Mouse (Mus musculus) lung, postnatal 14 days (tissue): Measurements from ENCODE around the gene Gas2l2.

Experiments used
- DNase-seq: peaks from one replicate; pipeline ENCODE4 v3.0.0; 2021

The Gas2l2 gene

DNA sequence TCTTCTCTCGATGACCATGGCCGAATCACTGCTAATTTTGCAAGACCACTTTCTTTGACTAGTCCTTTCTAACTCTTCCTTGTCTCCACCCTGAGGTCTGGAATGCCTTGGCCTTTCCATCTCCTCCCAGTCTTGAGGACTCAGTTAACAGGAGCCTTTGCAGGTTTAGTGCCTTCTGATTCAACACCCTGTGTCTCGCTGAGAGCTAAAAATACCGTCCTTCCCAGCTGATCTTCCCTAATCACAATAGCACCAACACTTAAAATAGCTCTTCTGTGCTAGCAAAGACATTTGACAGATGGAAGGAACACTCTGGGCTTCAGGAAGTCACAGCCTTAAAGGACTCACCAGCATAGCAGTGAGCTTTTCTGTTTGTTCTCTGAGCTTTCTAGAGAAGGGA is 36.2 kb downstream of the Gas2l2 start:
- no peak for DNase-seq

GRCm38 (mm10) chr11:83383532-83383887 is 45.7 kb downstream of the Gas2l2 start:
- no peak for DNase-seq

DNA sequence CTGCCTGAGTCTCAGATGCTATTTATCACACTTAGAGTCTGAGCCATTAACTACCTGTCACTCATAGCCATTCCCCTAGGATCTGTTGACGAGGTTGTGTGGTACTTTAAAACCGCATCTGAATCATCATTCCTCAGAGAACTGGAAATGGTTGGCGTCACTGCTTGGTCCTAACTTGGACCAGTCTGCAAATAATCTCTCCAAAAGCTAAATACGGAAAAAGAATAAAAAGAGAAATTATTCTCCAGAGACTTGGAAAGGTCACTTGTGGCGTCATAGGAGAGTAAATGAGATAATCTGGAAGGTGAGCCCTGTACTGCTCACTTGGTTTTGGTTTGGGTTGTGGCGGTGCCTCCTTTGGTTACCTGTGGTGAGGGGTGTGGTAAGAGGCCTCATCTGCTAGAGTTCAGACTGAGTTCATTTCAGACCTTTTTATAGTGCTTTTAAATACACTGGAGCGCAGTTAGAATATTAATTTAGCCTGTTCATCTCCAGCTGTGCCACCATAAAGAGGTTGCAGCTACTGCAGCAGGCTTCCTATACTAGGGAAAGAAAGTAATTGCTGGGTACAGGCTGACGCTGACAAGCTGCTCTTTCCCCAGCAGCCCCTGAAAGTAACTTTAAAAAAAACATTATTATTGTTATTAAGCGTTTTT is 46.3 kb downstream of the Gas2l2 start:
- DNase-seq, result no peak

- DNase-seq, result no peak
Observed at GRCm38 (mm10) chr11:83379745-83380341, 49.4 kb downstream of the Gas2l2 start.
